Mouse (Mus musculus) heart, postnatal 4 days (tissue): ENCODE measurements around the gene Katnbl1. TPM values are rescaled to one million over a fixed set of nuclear protein-coding genes. Genes with fewer than 3 reads are reported as not detected.
A peak's percentile ranks its signal among the peaks of the same experiment; 100 is the strongest.

Experiments used
- DNase-seq: peaks from one replicate; pipeline ENCODE4 v3.0.0; 2021
- total RNA-seq, 2 experiments: library from RNA; stranded (reverse); gene quantifications; 2 replicates each; pipeline ENCODE4 v1.2.3; 2021

The Katnbl1 gene
- total RNA-seq, result 10 to 100 TPM; 12.5 to 12.6 TPM

GRCm38 (mm10) chr2:112378973-112379898 is at the start of gene Katnbl1:
TSS of gene Katnbl1 (plus strand) at chr2:112379211.
- peak; percentile 98 for DNase-seq

GRCm38 (mm10) chr2:112332051-112332898 is 46.7 kb upstream of the Katnbl1 start:
- DNase-seq, result no peak

GRCm38 (mm10) chr2:112337211-112337610 is 41.8 kb upstream of the Katnbl1 start:
- no peak for DNase-seq

GRCm38 (mm10) chr2:112339736-112340135 is 39.3 kb upstream of the Katnbl1 start:
- DNase-seq, result no peak

- DNase-seq, result no peak
These were observed 37.9 kb upstream of the Katnbl1 start for GRCm38 (mm10) chr2:112341117-112341516.

- DNase-seq, result no peak
These were observed 30.8 kb upstream of the Katnbl1 start for GRCm38 (mm10) chr2:112348246-112348645.

GRCm38 (mm10) chr2:112353685-112354455 is 25.1 kb upstream of the Katnbl1 start:
- no peak for DNase-seq

- DNase-seq, result no peak
These were observed 19.4 kb upstream of the Katnbl1 start for GRCm38 (mm10) chr2:112359611-112360010.

GRCm38 (mm10) chr2:112360012-112360780 is 18.8 kb upstream of the Katnbl1 start:
- no peak for DNase-seq

GRCm38 (mm10) chr2:112360781-112361169 is 18.2 kb upstream of the Katnbl1 start:
- DNase-seq, result no peak

GRCm38 (mm10) chr2:112367222-112367621 is 11.8 kb upstream of the Katnbl1 start:
- DNase-seq, result peak; percentile 12

GRCm38 (mm10) chr2:112367726-112368673 is 11.0 kb upstream of the Katnbl1 start, which contains the start of gene Emc4:
TSS of gene Emc4 (minus strand) at chr2:112368027.
- peak; percentile 92 for DNase-seq

GRCm38 (mm10) chr2:112369941-112370340 is 9.1 kb upstream of the Katnbl1 start:
- DNase-seq, result peak; percentile 37

- DNase-seq, result no peak
These were observed 5.9 kb upstream of the Katnbl1 start for GRCm38 (mm10) chr2:112373141-112373540.

GRCm38 (mm10) chr2:112374610-112375009 is 4.4 kb upstream of the Katnbl1 start:
- DNase-seq, result peak; percentile 38

- no peak for DNase-seq
These were observed 1.1 kb downstream of the Katnbl1 start for GRCm38 (mm10) chr2:112380131-112380530.

- DNase-seq, result no peak
These were observed 2.2 kb downstream of the Katnbl1 start for GRCm38 (mm10) chr2:112381219-112381618.

GRCm38 (mm10) chr2:112390843-112391242 is 11.8 kb downstream of the Katnbl1 start:
- no peak for DNase-seq

- no peak for DNase-seq
These were observed 12.5 kb downstream of the Katnbl1 start for GRCm38 (mm10) chr2:112391346-112392000.

GRCm38 (mm10) chr2:112392689-112393088 is 13.7 kb downstream of the Katnbl1 start:
- DNase-seq, result no peak
